Mouse (Mus musculus) liver, embryonic 16.5 days (tissue): ENCODE data around the gene Unkl. TPM values are rescaled to one million over a fixed set of nuclear protein-coding genes. Genes with fewer than 3 reads are reported as not detected.
"Not testable (repeated sequence)": the region's sequence is repeated elsewhere in the genome, so short reads cannot be mapped to it uniquely, and the experiment has no call there.

Experiments used
- ATAC-seq: fragments of 200-750 bp; cut with Nextera tagmentation; 2 replicates; pipeline ENCODE4 v1.8.0; 2017; ENCODE audit warnings: low read depth, mild to moderate bottlenecking, moderate number of reproducible peaks, moderate library complexity
- H3K27ac ChIP-seq: fragments of 300-500 bp; sonication (generic); 2 replicates; pipeline ENCODE4 v1.5.1; 2014; ENCODE audit warnings: mild to moderate bottlenecking, low read length
- H3K27me3 ChIP-seq: fragments of 300-500 bp; sonication (generic); 2 replicates; pipeline ENCODE4 v1.6.1; 2014; ENCODE audit warnings: low read depth, low read length, mixed read lengths; ENCODE audit not compliant: control insufficient read depth, insufficient read depth
- H3K36me3 ChIP-seq: fragments of 300-500 bp; sonication (generic); 2 replicates; pipeline ENCODE4 v1.6.1; 2014; ENCODE audit warnings: mild to moderate bottlenecking; ENCODE audit not compliant: control insufficient read depth, insufficient read depth
- H3K4me1 ChIP-seq: fragments of 300-500 bp; sonication (generic); 2 replicates; pipeline ENCODE4 v1.6.1; 2014; ENCODE audit warnings: low read depth, low read length, mixed read lengths; ENCODE audit not compliant: control insufficient read depth
- H3K4me2 ChIP-seq: fragments of 300-500 bp; sonication (generic); 2 replicates; pipeline ENCODE4 v1.6.1; 2014; ENCODE audit warnings: low read depth, low read length, mixed read lengths
- H3K4me3 ChIP-seq: fragments of 300-500 bp; sonication (generic); 2 replicates; pipeline ENCODE4 v1.5.1; 2014; ENCODE audit warnings: low read depth, mild to moderate bottlenecking, low read length
- H3K9ac ChIP-seq: fragments of 300-500 bp; sonication (generic); 2 replicates; pipeline ENCODE4 v1.6.1; 2014; ENCODE audit warnings: low read depth, low read length
- H3K9me3 ChIP-seq: fragments of 300-500 bp; sonication (generic); replicated peaks from 2 replicates; pipeline ENCODE4 v1.6.1; 2016; ENCODE audit warnings: low read length; ENCODE audit not compliant: control insufficient read depth
- WGBS: fragments of 180-500 bp; shearing (Covaris S2); extraction: QIAGEN DNeasy Blood & Tissue Kit; methylation state at CpG from one replicate; pipeline ENCODE4 v1.1.7; 2014; ENCODE audit not compliant: insufficient replicate concordance; 5-methylcytosine and 5-hydroxymethylcytosine counted together
- polyA plus RNA-seq: library from polyadenylated mRNA; unstranded; fragments of >200 nt; fragmentation: Nextera tagmentation; extraction: Ambion mirVana; gene quantifications from 2 replicates; pipeline ENCODE4 v1.2.1, GENCODE M21; 2015

Unkl gene
- polyA plus RNA-seq, 1 experiment from 2014 or later: 6.8 TPM

DNA sequence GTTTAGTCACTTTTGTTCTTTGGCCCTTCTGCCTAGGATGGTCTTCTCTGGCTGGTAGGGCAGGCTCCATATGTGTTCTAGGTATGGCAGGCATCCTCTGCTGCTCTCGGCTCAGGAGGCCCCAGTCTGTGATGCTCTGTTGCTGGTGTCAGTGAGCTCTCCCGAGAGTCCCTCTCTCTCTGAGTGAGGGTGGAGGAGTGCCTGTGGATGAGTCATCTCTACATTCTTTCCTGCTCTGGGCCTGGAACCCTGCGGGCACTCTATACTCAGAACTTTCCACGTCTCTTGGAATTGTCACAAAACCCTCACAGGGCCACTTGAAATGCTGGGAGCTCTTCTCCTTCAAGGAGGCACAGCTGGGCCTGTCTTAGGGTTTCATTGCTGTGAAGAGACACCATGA lies 23.5 kb downstream of the Unkl start:
- Histone ChIP-seq H3K9ac (no peak overlapping the region), H3K4me1 (no peaks in the 10 kb centered on the region), H3K36me3 (peaks cover 5% of the 10 kb centered on the region; the same call in 1 of the 2 replicates), H3K9me3 (no peaks in the 10 kb centered on the region), H3K4me3 (no peak overlapping the region), H3K27me3 (no peaks in the 10 kb centered on the region), H3K27ac (no peak overlapping the region), H3K4me2 (no peak overlapping the region)
- 79% methylated on average over 4 of the region's 4 CpGs for WGBS
- no peak for ATAC-seq

GRCm38 (mm10) chr17:25215431-25215830 lies 27.2 kb downstream of the Unkl start:
- no peaks in the 10 kb centered on the region for H3K9me3 ChIP-seq
- WGBS: 65% methylated on average over 3 of the region's 3 CpGs
- no peak overlapping the region for H3K27ac ChIP-seq
- no peaks in the 10 kb centered on the region; the same call in 1 of the 2 replicates for H3K4me1 ChIP-seq
- no peak overlapping the region for H3K4me3 ChIP-seq
- H3K27me3 ChIP-seq: no peaks in the 10 kb centered on the region
- H3K36me3 ChIP-seq: peaks cover 3% of the 10 kb centered on the region; the same call in 1 of the 2 replicates
- H3K4me2 ChIP-seq: no peak overlapping the region
- no peak for ATAC-seq
- H3K9ac ChIP-seq: no peak overlapping the region

DNA sequence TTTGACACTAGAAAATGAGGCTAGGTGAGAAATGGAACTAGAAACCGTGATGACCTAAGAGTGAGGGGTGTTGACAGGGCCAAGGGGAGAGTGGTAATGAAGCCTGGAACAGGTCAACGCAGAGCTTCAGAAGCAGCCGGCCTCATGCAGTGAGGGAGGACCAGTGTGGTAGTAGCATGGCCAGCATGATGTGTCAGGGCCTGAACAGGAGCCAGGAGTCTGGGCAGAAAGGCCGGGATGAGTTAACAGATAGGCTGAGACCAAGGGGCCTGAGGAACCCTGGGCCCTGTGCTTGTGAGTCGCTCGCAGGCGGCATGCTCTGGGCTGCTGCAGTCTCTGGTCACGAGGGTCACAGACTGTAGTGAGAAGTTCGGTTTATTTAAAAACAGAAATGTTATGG lies 30.8 kb downstream of the Unkl start:
- H3K27me3 ChIP-seq: no peaks in the 10 kb centered on the region
- no peak overlapping the region for H3K4me3 ChIP-seq
- no peak overlapping the region for H3K4me2 ChIP-seq
- H3K9me3 ChIP-seq: no peaks in the 10 kb centered on the region
- H3K4me1 ChIP-seq: peaks cover 24% of the 10 kb centered on the region
- 86% methylated on average over 9 of the region's 9 CpGs for WGBS
- no peak overlapping the region for H3K27ac ChIP-seq
- H3K36me3 ChIP-seq: no peaks in the 10 kb centered on the region
- no peak overlapping the region for H3K9ac ChIP-seq
- ATAC-seq: no peak

GRCm38 (mm10) chr17:25219492-25220295 lies 31.5 kb downstream of the Unkl start:
- Histone ChIP-seq H3K27me3 (no peaks in the 10 kb centered on the region), H3K36me3 (no peaks in the 10 kb centered on the region), H3K4me2 (no peak overlapping the region), H3K4me1 (peaks cover 31% of the 10 kb centered on the region), H3K27ac (no peak overlapping the region), H3K9me3 (no peaks in the 10 kb centered on the region), H3K9ac (no peak overlapping the region), H3K4me3 (no peak overlapping the region)
- WGBS: 76% methylated on average over 15 of the region's 15 CpGs
- no peak for ATAC-seq

DNA sequence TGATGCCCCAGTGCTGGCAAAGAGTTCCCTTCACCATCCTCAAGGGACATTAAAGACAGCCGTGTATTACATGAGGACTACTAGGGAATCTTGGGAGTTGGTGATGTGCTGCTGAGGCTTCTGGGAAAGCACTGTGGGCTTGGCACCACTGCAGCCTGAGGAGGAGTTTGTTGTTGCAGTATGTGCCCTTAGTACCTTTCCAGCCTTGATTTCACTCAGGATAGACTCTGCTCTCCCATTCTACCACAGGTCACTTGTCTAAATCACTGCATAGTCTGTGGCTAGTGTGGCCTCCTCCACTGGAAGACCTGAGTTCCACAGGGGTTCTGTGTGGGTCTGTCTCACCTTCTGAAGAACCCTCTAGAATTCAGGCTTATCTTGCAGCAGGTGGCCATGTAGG lies 32.5 kb downstream of the Unkl start:
- no peak for ATAC-seq
- Histone ChIP-seq H3K4me1 (peaks cover 42% of the 10 kb centered on the region), H3K9ac (no peak overlapping the region), H3K4me2 (no peak overlapping the region), H3K4me3 (no peak overlapping the region), H3K27ac (no peak overlapping the region), H3K36me3 (no peaks in the 10 kb centered on the region), H3K9me3 (no peaks in the 10 kb centered on the region), H3K27me3 (no peaks in the 10 kb centered on the region)
- 80% methylated on average over 1 of the region's 1 CpGs for WGBS

GRCm38 (mm10) chr17:25221821-25222503 lies 33.8 kb downstream of the Unkl start:
- Histone ChIP-seq H3K4me1 (peaks cover 54% of the 10 kb centered on the region), H3K9me3 (no peaks in the 10 kb centered on the region), H3K27me3 (no peaks in the 10 kb centered on the region), H3K36me3 (no peaks in the 10 kb centered on the region), H3K4me3 (peak overlapping the region; percentile 78), H3K9ac (peak overlapping the region; percentile 73), H3K4me2 (peak overlapping the region; percentile 79), H3K27ac (peak overlapping the region; percentile 84)
- ATAC-seq: peak; percentile 78
- WGBS: under 1% methylated on average over 17 of the region's 30 CpGs

GRCm38 (mm10) chr17:25222504-25222940 lies 34.3 kb downstream of the Unkl start:
- Histone ChIP-seq H3K4me1 (peaks cover 59% of the 10 kb centered on the region), H3K9ac (peak overlapping the region; percentile 81), H3K4me2 (peak overlapping the region; percentile 79), H3K4me3 (peak overlapping the region; percentile 78), H3K27ac (peak overlapping the region; percentile 85)
- ATAC-seq: peak; percentile 71
- H3K9me3 ChIP-seq, H3K27me3 ChIP-seq, H3K36me3 ChIP-seq: not testable (repeated sequence)
- 4% methylated on average over 14 of the region's 28 CpGs for WGBS

GRCm38 (mm10) chr17:25222951-25223601 lies 34.9 kb downstream of the Unkl start:
- Histone ChIP-seq H3K36me3 (peaks cover 5% of the 10 kb centered on the region), H3K9ac (peak overlapping the region; percentile 81), H3K9me3 (no peaks in the 10 kb centered on the region), H3K4me3 (peak overlapping the region; percentile 78), H3K27me3 (no peaks in the 10 kb centered on the region), H3K4me1 (peaks cover 64% of the 10 kb centered on the region), H3K4me2 (peak overlapping the region; percentile 76), H3K27ac (peak overlapping the region; percentile 85)
- ATAC-seq: peak; percentile 50
- WGBS: 6% methylated on average over 6 of the region's 6 CpGs
